Mouse (Mus musculus): ENCODE data around the gene Pola2. TPM values are rescaled to one million over a fixed set of nuclear protein-coding genes. Genes with fewer than 3 reads are reported as not detected.

Gene Pola2
- polyA plus RNA-seq, 1 experiment from 2014 or later: 72.3 TPM

GRCm38 (mm10) chr19:5945891-5946290 lies 18.1 kb downstream of the Pola2 start:
- Histone ChIP-seq H3K4me1 (peaks cover 29% of the 10 kb centered on the region), H3K27me3 (no peaks in the 10 kb centered on the region), H3K9ac (no peak overlapping the region; the same call in 1 of the 2 replicates), H3K9me3 (no peaks in the 10 kb centered on the region), H3K36me3 (peaks cover 42% of the 10 kb centered on the region), H3K4me3 (no peak overlapping the region), H3K27ac (peak overlapping the region; percentile 81), H3K4me2 (0 out of 2 replicates have a peak overlapping the region, but pooled peaks have one; percentile 3)
- no peak; the same call in 1 of the 2 replicates for ATAC-seq (ENCODE audit: borderline replicate concordance, extremely low read depth, low FRiP score, low TSS enrichment)
- 29% methylated on average over 8 of the region's 8 CpGs for WGBS

GRCm38 (mm10) chr19:5945027-5945426 lies 19.0 kb downstream of the Pola2 start:
- Histone ChIP-seq H3K9me3 (no peaks in the 10 kb centered on the region), H3K4me1 (peaks cover 37% of the 10 kb centered on the region), H3K36me3 (peaks cover 34% of the 10 kb centered on the region), H3K27me3 (no peaks in the 10 kb centered on the region), H3K27ac (peak overlapping the region; percentile 81), H3K9ac (no peak overlapping the region), H3K4me2 (no peak overlapping the region), H3K4me3 (no peak overlapping the region)
- WGBS: 32% methylated on average over 7 of the region's 7 CpGs
- peak; percentile 82 for ATAC-seq (ENCODE audit: borderline replicate concordance, extremely low read depth, low FRiP score, low TSS enrichment)

- whole genome bisulfite sequencing: 39% methylated on average over 8 of the region's 8 CpGs
- peak overlapping the region; percentile 16 for H3K27ac ChIP-seq
- H3K36me3 ChIP-seq: peaks cover 32% of the 10 kb centered on the region
- H3K27me3 ChIP-seq: no peaks in the 10 kb centered on the region
- H3K4me3 ChIP-seq: no peak overlapping the region
- no peak overlapping the region for H3K9ac ChIP-seq
- H3K4me1 ChIP-seq: peaks cover 44% of the 10 kb centered on the region
- no peak overlapping the region for H3K4me2 ChIP-seq
- ATAC-seq (ENCODE audit: borderline replicate concordance, extremely low read depth, low FRiP score, low TSS enrichment): no peak
- no peaks in the 10 kb centered on the region for H3K9me3 ChIP-seq
Observed at GRCm38 (mm10) chr19:5944145-5944544, 19.9 kb downstream of the Pola2 start.

DNA sequence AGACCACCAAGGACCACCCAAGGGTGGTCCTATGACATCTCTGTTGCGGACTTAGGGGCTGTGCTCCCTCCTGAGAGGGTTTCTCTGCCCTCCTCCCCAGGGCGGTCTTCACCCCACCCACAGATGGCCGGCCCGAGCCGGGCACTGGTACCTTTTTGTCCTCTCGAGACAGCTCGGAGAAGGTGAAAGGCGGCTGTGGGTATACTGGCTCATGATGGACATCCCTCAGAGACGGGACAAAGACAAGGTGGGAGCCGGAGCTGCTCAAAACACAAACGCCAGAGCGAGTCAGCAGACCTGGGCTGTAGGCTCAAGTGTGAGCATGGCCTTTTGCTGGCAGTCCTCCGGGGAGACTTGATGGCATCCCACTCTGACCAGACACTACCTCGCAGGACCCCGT lies 20.6 kb downstream of the Pola2 start:
- 89% methylated on average over 15 of the region's 15 CpGs for WGBS
- Histone ChIP-seq H3K4me1 (peaks cover 47% of the 10 kb centered on the region), H3K36me3 (peaks cover 26% of the 10 kb centered on the region)

DNA sequence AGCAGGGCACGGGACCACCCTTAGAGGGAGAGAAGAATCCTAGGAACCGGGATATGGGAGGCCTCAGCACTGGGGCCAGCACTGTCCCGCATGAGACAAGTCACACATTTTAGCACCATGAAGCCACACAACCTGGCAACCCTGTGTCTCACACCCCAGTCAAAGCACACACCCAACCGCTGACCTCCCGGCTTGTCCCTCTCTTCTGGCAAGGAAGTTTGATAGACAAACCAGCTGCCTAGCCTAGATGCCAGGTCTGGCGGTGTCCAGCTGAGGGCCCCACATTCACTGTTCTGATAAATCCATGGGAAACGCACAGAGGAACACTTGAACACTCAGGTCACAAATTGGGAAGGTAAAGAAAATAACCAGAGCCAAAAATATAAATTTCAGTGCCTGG lies 21.4 kb downstream of the Pola2 start:
- Histone ChIP-seq H3K27ac (no peak overlapping the region), H3K9ac (no peak overlapping the region), H3K27me3 (no peaks in the 10 kb centered on the region), H3K4me1 (peaks cover 56% of the 10 kb centered on the region), H3K4me3 (no peak overlapping the region), H3K9me3 (no peaks in the 10 kb centered on the region), H3K4me2 (no peak overlapping the region), H3K36me3 (peaks cover 18% of the 10 kb centered on the region; the same call in 1 of the 2 replicates)
- ATAC-seq (ENCODE audit: borderline replicate concordance, extremely low read depth, low FRiP score, low TSS enrichment): no peak
- 84% methylated on average over 7 of the region's 7 CpGs for WGBS

More for the DNA sequence above, 20.6 kb downstream of the Pola2 start:
- H3K27ac ChIP-seq: no peak overlapping the region
- H3K4me2 ChIP-seq: no peak overlapping the region
- H3K4me3 ChIP-seq: no peak overlapping the region
- H3K27me3 ChIP-seq: no peaks in the 10 kb centered on the region
- H3K9me3 ChIP-seq: no peaks in the 10 kb centered on the region
- no peak overlapping the region for H3K9ac ChIP-seq
- no peak for ATAC-seq (ENCODE audit: borderline replicate concordance, extremely low read depth, low FRiP score, low TSS enrichment)

GRCm38 (mm10) chr19:5940656-5941055 lies 23.3 kb downstream of the Pola2 start:
- Histone ChIP-seq H3K4me3 (no peak overlapping the region), H3K9ac (0 out of 2 replicates have a peak overlapping the region, but pooled peaks have one; percentile 0), H3K36me3 (peaks cover 13% of the 10 kb centered on the region; the same call in 1 of the 2 replicates), H3K4me1 (peaks cover 65% of the 10 kb centered on the region), H3K9me3 (no peaks in the 10 kb centered on the region), H3K27ac (peak overlapping the region; percentile 69), H3K4me2 (no peak overlapping the region), H3K27me3 (no peaks in the 10 kb centered on the region)
- WGBS: 82% methylated on average over 10 of the region's 10 CpGs
- ATAC-seq (ENCODE audit: borderline replicate concordance, extremely low read depth, low FRiP score, low TSS enrichment): no peak

DNA sequence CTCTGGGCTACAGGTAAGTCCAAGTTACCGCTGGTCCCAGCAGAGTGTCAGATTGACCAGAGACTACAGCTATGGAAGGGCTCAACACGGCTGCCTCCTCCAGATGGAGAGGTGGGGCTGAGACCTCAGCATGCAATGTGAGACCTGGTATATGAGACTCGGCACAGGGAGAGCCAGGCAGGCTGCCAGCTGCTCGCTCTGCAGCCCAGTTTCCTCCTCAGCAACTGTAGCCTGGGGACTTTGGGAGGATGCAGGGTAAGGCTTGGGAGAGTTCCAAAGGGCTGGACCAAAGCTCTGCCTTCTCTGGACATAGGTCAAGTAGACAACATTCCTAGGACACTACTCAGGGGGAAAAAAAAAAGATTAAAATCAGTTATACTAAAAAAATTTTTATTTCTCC lies 23.8 kb downstream of the Pola2 start:
- peak overlapping the region; percentile 75 for H3K27ac ChIP-seq
- H3K4me2 ChIP-seq: no peak overlapping the region
- no peaks in the 10 kb centered on the region for H3K9me3 ChIP-seq
- H3K4me1 ChIP-seq: peaks cover 65% of the 10 kb centered on the region
- no peak overlapping the region for H3K4me3 ChIP-seq
- H3K36me3 ChIP-seq: peaks cover 13% of the 10 kb centered on the region; the same call in 1 of the 2 replicates
- 42% methylated on average over 4 of the region's 4 CpGs for WGBS
- H3K9ac ChIP-seq: no peak overlapping the region
- 0 out of 2 replicates have a peak, but pooled peaks have one; percentile 9 for ATAC-seq (ENCODE audit: borderline replicate concordance, extremely low read depth, low FRiP score, low TSS enrichment)
- H3K27me3 ChIP-seq: no peaks in the 10 kb centered on the region

GRCm38 (mm10) chr19:5939715-5940114 lies 24.3 kb downstream of the Pola2 start:
- Histone ChIP-seq H3K27ac (peak overlapping the region; percentile 75), H3K4me3 (no peak overlapping the region), H3K36me3 (peaks cover 13% of the 10 kb centered on the region; the same call in 1 of the 2 replicates), H3K9me3 (no peaks in the 10 kb centered on the region), H3K4me2 (no peak overlapping the region), H3K9ac (no peak overlapping the region), H3K4me1 (peaks cover 65% of the 10 kb centered on the region), H3K27me3 (no peaks in the 10 kb centered on the region)
- WGBS: 82% methylated on average over 5 of the region's 5 CpGs
- ATAC-seq (ENCODE audit: borderline replicate concordance, extremely low read depth, low FRiP score, low TSS enrichment): no peak

DNA sequence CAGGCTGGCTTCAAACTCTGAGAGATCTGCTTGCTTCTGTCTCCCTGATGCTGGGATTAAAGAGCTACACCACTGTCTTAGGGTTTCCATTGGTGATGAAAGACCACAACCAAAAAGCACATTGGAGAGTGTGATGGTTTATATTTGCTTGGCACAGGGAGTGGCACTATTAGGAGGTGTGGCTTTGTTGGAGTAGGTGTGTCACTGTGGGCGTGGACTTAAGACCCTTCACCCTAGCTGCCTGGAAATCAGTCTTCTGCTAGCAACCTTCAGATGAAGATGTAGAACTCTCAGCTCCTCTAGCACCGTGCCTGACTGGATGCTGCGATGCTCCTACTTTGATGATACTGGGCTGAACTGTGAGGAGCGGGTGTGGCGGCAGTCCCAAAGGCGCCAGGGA lies 25.5 kb downstream of the Pola2 start:
- Histone ChIP-seq H3K36me3 (peaks cover 13% of the 10 kb centered on the region; the same call in 1 of the 2 replicates), H3K9ac (no peak overlapping the region), H3K4me1 (peaks cover 56% of the 10 kb centered on the region), H3K4me2 (no peak overlapping the region), H3K9me3 (no peaks in the 10 kb centered on the region), H3K4me3 (no peak overlapping the region), H3K27me3 (no peaks in the 10 kb centered on the region), H3K27ac (peak overlapping the region; percentile 78)
- no peak for ATAC-seq (ENCODE audit: borderline replicate concordance, extremely low read depth, low FRiP score, low TSS enrichment)
- WGBS: 85% methylated on average over 6 of the region's 6 CpGs

GRCm38 (mm10) chr19:5937836-5938406 lies 26.1 kb downstream of the Pola2 start:
- Histone ChIP-seq H3K27me3 (no peaks in the 10 kb centered on the region), H3K9ac (no peak overlapping the region), H3K27ac (peak overlapping the region; percentile 78), H3K4me1 (peaks cover 56% of the 10 kb centered on the region), H3K9me3 (no peaks in the 10 kb centered on the region), H3K4me2 (peak overlapping the region; percentile 16), H3K4me3 (no peak overlapping the region), H3K36me3 (peaks cover 13% of the 10 kb centered on the region; the same call in 1 of the 2 replicates)
- ATAC-seq (ENCODE audit: borderline replicate concordance, extremely low read depth, low FRiP score, low TSS enrichment): no peak
- 10% methylated on average over 14 of the region's 14 CpGs for WGBS

DNA sequence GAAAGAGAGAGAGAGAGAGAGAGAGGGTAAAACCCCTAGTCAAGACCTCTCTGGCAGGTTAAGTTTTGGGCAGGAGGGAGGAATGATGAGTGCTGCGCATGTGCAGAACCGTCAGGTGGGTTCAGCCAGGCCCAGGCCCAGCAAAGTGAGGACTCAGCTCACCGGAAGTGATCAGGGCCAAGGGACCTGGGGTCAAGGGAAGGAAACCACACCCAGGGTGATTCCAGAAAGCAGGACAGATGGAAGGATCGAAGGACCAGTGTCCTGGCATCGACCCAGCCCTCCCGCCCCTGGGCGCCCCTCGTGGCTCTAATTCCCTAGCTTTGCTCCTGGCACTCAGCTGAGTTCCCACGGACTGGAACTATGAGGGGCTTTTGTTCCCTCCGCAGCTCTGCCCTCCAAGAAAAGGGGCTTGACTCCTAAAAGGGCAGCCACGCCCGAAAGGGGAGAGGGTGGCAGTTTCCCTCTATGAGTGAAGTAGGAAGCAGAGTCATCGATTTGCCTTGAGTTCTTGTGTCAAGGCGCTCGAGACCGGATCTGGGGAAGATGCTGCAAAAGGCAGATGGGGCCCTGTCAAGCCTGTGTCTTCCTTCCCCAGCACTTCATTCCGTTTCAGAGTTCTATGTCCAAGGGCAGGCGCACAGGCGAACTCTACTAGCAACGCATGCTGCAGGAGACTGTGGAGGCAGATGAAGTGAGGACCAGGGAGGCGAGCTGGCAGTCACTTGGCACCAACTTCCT lies 26.7 kb downstream of the Pola2 start:
- peak overlapping the region; percentile 16; the same call in 1 of the 2 replicates for H3K4me2 ChIP-seq
- WGBS: 54% methylated on average over 21 of the region's 21 CpGs
- H3K4me3 ChIP-seq: no peak overlapping the region
- no peaks in the 10 kb centered on the region for H3K9me3 ChIP-seq
- H3K27ac ChIP-seq: peak overlapping the region; percentile 78
- H3K9ac ChIP-seq: no peak overlapping the region
- H3K36me3 ChIP-seq: peaks cover 6% of the 10 kb centered on the region; the same call in 1 of the 2 replicates
- peaks cover 56% of the 10 kb centered on the region for H3K4me1 ChIP-seq
- no peaks in the 10 kb centered on the region for H3K27me3 ChIP-seq
- no peak for ATAC-seq (ENCODE audit: borderline replicate concordance, extremely low read depth, low FRiP score, low TSS enrichment)

GRCm38 (mm10) chr19:5935691-5936090 lies 28.3 kb downstream of the Pola2 start:
- no peaks in the 10 kb centered on the region for H3K9me3 ChIP-seq
- H3K4me2 ChIP-seq: peak overlapping the region; percentile 30
- no peak overlapping the region for H3K9ac ChIP-seq
- no peak overlapping the region for H3K4me3 ChIP-seq
- peaks cover 54% of the 10 kb centered on the region for H3K4me1 ChIP-seq
- 0 out of 2 replicates have a peak, but pooled peaks cover 3% of the 10 kb centered on the region for H3K36me3 ChIP-seq
- no peaks in the 10 kb centered on the region for H3K27me3 ChIP-seq
- peak overlapping the region; percentile 80 for H3K27ac ChIP-seq
- WGBS: 39% methylated on average over 5 of the region's 5 CpGs
- ATAC-seq (ENCODE audit: borderline replicate concordance, extremely low read depth, low FRiP score, low TSS enrichment): no peak; the same call in 1 of the 2 replicates

All from lung, embryonic 15.5 days (tissue).